Mouse (Mus musculus): ENCODE measurements around the gene Pramel3.
"Not testable (repeated sequence)": the region's sequence is repeated elsewhere in the genome, so short reads cannot be mapped to it uniquely, and the experiment has no call there.

The Pramel3 gene

GRCm38 (mm10) chrX:135302007-135302406 is at the start of gene Pramel3:
Gene Pramel3 (plus strand): TSS chrX:135302307.
- in situ Hi-C loops (cut with MboI) = not testable (repeated sequence)

GRCm38 (mm10) chrX:135360685-135361084 is 58.6 kb downstream of the Pramel3 start:
- in situ Hi-C loops (cut with MboI) = not testable (repeated sequence)

- in situ Hi-C loops (cut with MboI) = not testable (repeated sequence)
Measured at GRCm38 (mm10) chrX:135361943-135362342, 59.8 kb downstream of the Pramel3 start.

Data from mature B cell (primary cell).